Mouse (Mus musculus) gastrocnemius, adult 2 months (tissue): ENCODE results near the gene Prokr1. TPM values are rescaled to one million over a fixed set of nuclear protein-coding genes. Genes with fewer than 3 reads are reported as not detected.
A peak's percentile ranks its signal among the peaks of the same experiment; 100 is the strongest.

ENCODE experiments used
- DNase-seq: peaks from one replicate; pipeline ENCODE4 v3.0.0; 2022
- H3K27ac ChIP-seq: fragments of 200-600 bp; 2 replicates; pipeline ENCODE4 v1.8.1; 2022; ENCODE audit warnings: mild to moderate bottlenecking
- H3K4me3 ChIP-seq: fragments of 200-600 bp; 2 replicates; pipeline ENCODE4 v1.8.1; 2022; ENCODE audit warnings: mild to moderate bottlenecking, moderate library complexity
- CTCF ChIP-seq: fragments of 200-600 bp; IDR thresholded peaks from 2 replicates; pipeline ENCODE4 v1.8.1; 2022; ENCODE audit warnings: antibody characterized with exemption, mild to moderate bottlenecking, moderate library complexity
- intact Hi-C: fragments of 180-260 bp; cut with DNase I; formaldehyde crosslinking; loops from one replicate; pipeline ENCODE4 v1.15.1; 2025
- total RNA-seq, 2 experiments: library from RNA; stranded (reverse); gene quantifications; 2 replicates each; pipeline ENCODE4 v1.2.3; 2021

Prokr1 gene
- total RNA-seq, 2 experiments from 2014 or later: 2.1 to 2.7 TPM

- DNase-seq: no peak
- no peak for TF ChIP-seq CTCF
- H3K27ac ChIP-seq: peak within 1 kb of the TSS; percentile 16; the same call in 1 of the 2 replicates
- intact Hi-C loops: no loop called here
- peak within 1 kb of the TSS; percentile 41 for H3K4me3 ChIP-seq
These were observed 57.4 kb downstream of the Prokr1 start, which contains the start of gene Arhgap25 for GRCm38 (mm10) chr6:87532953-87533710. Gene Arhgap25 (minus strand): TSS chr6:87533259.

- no peak for TF ChIP-seq CTCF
- intact Hi-C loops: no loop called here
- H3K27ac ChIP-seq: no peak overlapping the region
- H3K4me3 ChIP-seq: no peak overlapping the region; the same call in 1 of the 2 replicates
- DNase-seq: no peak
These were observed 59.0 kb downstream of the Prokr1 start for GRCm38 (mm10) chr6:87531456-87532015.

- no peak for TF ChIP-seq CTCF
- no peak for DNase-seq
- H3K4me3 ChIP-seq: no peak overlapping the region
- no peak overlapping the region for H3K27ac ChIP-seq
- intact Hi-C loops: no loop called here
These were observed 60.2 kb downstream of the Prokr1 start for GRCm38 (mm10) chr6:87530386-87530785.

Other genes with a start within 250 kb of the Prokr1 start
- gene Gkn1, start 239.8 kb downstream of the Prokr1 start, total RNA-seq: not detected
- not detected for gene Gkn2, start 217.4 kb downstream of the Prokr1 start, total RNA-seq
- 1 to 10 TPM; 1.0 to 1.2 TPM for gene Gkn3, start 201.8 kb downstream of the Prokr1 start, total RNA-seq
- gene Bmp10, start 161.7 kb downstream of the Prokr1 start, total RNA-seq: not detected
- 1 to 10 TPM in 1 of 2 experiments, under 1 TPM in 1; 0.69 to 1.3 TPM for gene Arhgap25, start 57.5 kb downstream of the Prokr1 start, total RNA-seq
- gene Aplf, start 81.5 kb upstream of the Prokr1 start, total RNA-seq: 1 to 10 TPM; 2.0 to 2.7 TPM
- gene Efcc1, start 140.1 kb upstream of the Prokr1 start, total RNA-seq: under 1 TPM; 0.70 to 0.82 TPM
- gene Gp9, start 187.3 kb upstream of the Prokr1 start, total RNA-seq: not detected
- 1 to 10 TPM; 3.9 to 4.9 TPM for gene Rab43, start 221.4 kb upstream of the Prokr1 start, total RNA-seq
- 1 to 10 TPM in 1 of 2 experiments, under 1 TPM in 1; 0.45 to 1.7 TPM for gene Gm45140, start 245.1 kb upstream of the Prokr1 start, total RNA-seq
- 10 to 100 TPM; 17.7 to 21.1 TPM for gene Isy1, start 248.1 kb upstream of the Prokr1 start, total RNA-seq